Mouse (Mus musculus): Measurements from ENCODE around the gene Unc13b.

- TF ChIP-seq GATA1 (IDR thresholded peaks at IDR 0.05; ENCODE audit: borderline replicate concordance, low read length), result no peak
- no peak for TF ChIP-seq FLI1 (IDR thresholded peaks at IDR 0.05; ENCODE audit: low read length)
Measured at GRCm38 (mm10) chr4:43012091-43012490, 46.7 kb upstream of the Unc13b start.
